ENCODE assay signal across 8 mouse cellular contexts in the genomic region with DNA sequence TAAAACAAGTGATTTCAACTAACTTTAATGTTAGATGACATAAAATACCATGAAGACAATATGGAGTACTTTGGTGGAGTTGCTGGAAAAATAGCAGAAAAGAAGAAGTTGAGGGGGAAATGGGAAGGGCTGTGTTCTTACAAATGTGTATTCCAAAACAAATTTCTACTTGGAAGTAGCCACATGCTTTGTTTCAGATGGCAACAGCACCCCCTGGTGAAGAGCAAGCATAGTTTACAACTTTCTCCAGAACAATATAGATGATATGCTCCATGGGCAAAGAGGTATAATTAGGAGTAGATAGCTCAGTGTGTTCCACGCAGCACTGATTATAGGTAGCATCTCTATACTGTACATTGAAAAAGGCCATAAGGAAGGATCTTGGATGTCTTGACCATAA.
A peak's percentile ranks its signal among the peaks of the same experiment; 100 is the strongest.
DNase-seq lines count a peak whose midpoint lies in the region; ATAC-seq and TF ChIP-seq lines count a peak whose summit lies in the region.

No protein-coding gene starts in this region.

- intact Hi-C loops in heart, postnatal 25 days (cut with DNase I) = loop anchor here (2.0 to 10.0 kb wide), 4 partner anchors 131 to 811 kb away; no protein-coding TSS in a partner anchor

- peak; percentile 74 for TF ChIP-seq CTCF in heart, postnatal 0 days (IDR thresholded peaks at IDR 0.05; ENCODE audit: low read depth)

- H3K4me2 ChIP-seq in heart, postnatal 0 days (ENCODE audit: low read depth, low read length) = no peak overlapping the region

- no peaks in the 10 kb centered on the region for H3K4me1 ChIP-seq in heart, postnatal 0 days (ENCODE audit: control insufficient read depth, insufficient read depth)

- no peak for TF ChIP-seq EP300 in heart, postnatal 0 days (IDR thresholded peaks at IDR 0.05; ENCODE audit: low read depth)

- H3K4me3 ChIP-seq in heart, postnatal 0 days (ENCODE audit: low read depth, low read length) = no peak overlapping the region

- H3K36me3 ChIP-seq in heart, postnatal 0 days (replicated peaks; ENCODE audit: control insufficient read depth, insufficient read depth, low read length) = no peaks in the 10 kb centered on the region

- H3K9ac ChIP-seq in heart, postnatal 0 days (replicated peaks; ENCODE audit: low read depth, low read length) = no peak overlapping the region

- no peak overlapping the region for H3K27ac ChIP-seq in heart, postnatal 0 days (ENCODE audit: low read depth)

- no peaks in the 10 kb centered on the region for H3K27me3 ChIP-seq in heart, postnatal 0 days (ENCODE audit: control insufficient read depth, insufficient read depth, low read length)

- peak; percentile 74 for DNase-seq in heart, postnatal 0 days (ENCODE audit: low spot score)
- DNase-seq in heart, postnatal 25 days (ENCODE audit: low spot score) = no peak
- DNase-seq in urinary bladder, postnatal 25 days (ENCODE audit: low spot score) = peak; percentile 25
- DNase-seq in urinary bladder, postnatal 4 days (ENCODE audit: low spot score in 2 of 2) = no peak
- peak; percentile 46 for DNase-seq in embryo, embryonic 11.5 days (ENCODE audit: low read depth, low spot score)
- DNase-seq in layer of hippocampus, adult 8-10 months (ENCODE audit: low spot score in 2 of 2) = peak; percentile 25 to 44
- peak; percentile 31 for DNase-seq in ovary, postnatal 14 days (ENCODE audit: low spot score)

- 27% methylated on average over 1 of the region's 1 CpGs for WGBS in heart, postnatal 0 days

- H3K9me3 ChIP-seq in heart, postnatal 0 days (replicated peaks; ENCODE audit: control insufficient read depth, low read length) = no peaks in the 10 kb centered on the region

- 0 out of 2 replicates have a peak, but pooled peaks have one; percentile 14 for ATAC-seq in heart, postnatal 0 days (ENCODE audit: insufficient read depth, low read depth)
- ATAC-seq in erythroid progenitor cell, adult 5-6 weeks (replicated peaks; ENCODE audit: low FRiP score, poor library complexity, severe bottlenecking) = no peak

Comparison
In these comparisons a context has a peak if more than half of its experiments do, and no peak if none do; other contexts are left out.
1. DNase-seq: peak in heart, postnatal 0 days (single experiment), urinary bladder, postnatal 25 days (single experiment), embryo, embryonic 11.5 days (single experiment), layer of hippocampus, adult 8-10 months (2 of 2) and ovary, postnatal 14 days (single experiment); none in heart, postnatal 25 days (single experiment) and urinary bladder, postnatal 4 days (0 of 2).